Mouse (Mus musculus) liver, embryonic 16.5 days (tissue): ENCODE measurements around the gene Pick1. TPM values are rescaled to one million over a fixed set of nuclear protein-coding genes. Genes with fewer than 3 reads are reported as not detected.

Experiments
- polyA plus RNA-seq: library from polyadenylated mRNA; unstranded; fragments of >200 nt; fragmentation: Nextera tagmentation; extraction: Ambion mirVana; gene quantifications from 2 replicates; pipeline ENCODE4 v1.2.1, GENCODE M21; 2015

The Pick1 gene
- polyA plus RNA-seq, 1 experiment from 2014 or later: 13.1 TPM

Other genes starting within 250 kb of the Pick1 start
- 134 and 136 TPM in 2 replicates for gene H1f0, start 200.7 kb upstream of the Pick1 start, polyA plus RNA-seq
- gene Galr3, start 187.3 kb upstream of the Pick1 start, polyA plus RNA-seq: 0.20 TPM in 1 of 2 replicates, not detected in the other
- 36.7 and 40.9 TPM in 2 replicates for gene Ankrd54, start 166.3 kb upstream of the Pick1 start, polyA plus RNA-seq
- 107 and 109 TPM in 2 replicates for gene Eif3l, start 154.0 kb upstream of the Pick1 start, polyA plus RNA-seq
- gene Micall1, start 120.3 kb upstream of the Pick1 start, polyA plus RNA-seq: 0.93 and 1.0 TPM in 2 replicates
- 120 and 121 TPM in 2 replicates for gene Polr2f, start 88.2 kb upstream of the Pick1 start, polyA plus RNA-seq
- gene 1700088E04Rik, start 87.9 kb upstream of the Pick1 start, polyA plus RNA-seq: 0.63 and 0.96 TPM in 2 replicates
- 0.05 and 0.13 TPM in 2 replicates for gene Sox10, start 63.9 kb upstream of the Pick1 start, polyA plus RNA-seq
- gene Gm49486, start 218 bp downstream of the Pick1 start, polyA plus RNA-seq: 0.04 and 0.07 TPM in 2 replicates
- gene Slc16a8, start 25.6 kb downstream of the Pick1 start, polyA plus RNA-seq: not detected in 2 replicates
- 1.7 and 2.6 TPM in 2 replicates for gene Baiap2l2, start 56.4 kb downstream of the Pick1 start, polyA plus RNA-seq
- 16.7 and 19.5 TPM in 2 replicates for gene Pla2g6, start 99.2 kb downstream of the Pick1 start, polyA plus RNA-seq
- 2.3 and 3.3 TPM in 2 replicates for gene Maff, start 117.4 kb downstream of the Pick1 start, polyA plus RNA-seq
- gene Tmem184b, start 174.4 kb downstream of the Pick1 start, polyA plus RNA-seq: 10.4 and 12.1 TPM in 2 replicates
- gene Csnk1e, start 226.4 kb downstream of the Pick1 start, polyA plus RNA-seq: 4.2 and 4.8 TPM in 2 replicates